Mouse (Mus musculus): Measurements from ENCODE around the gene Slc46a3. TPM values are rescaled to one million over a fixed set of nuclear protein-coding genes. Genes with fewer than 3 reads are reported as not detected.

Slc46a3 gene
- polyA plus RNA-seq, 1 experiment from 2014 or later: 4.0 TPM

- no peak overlapping the region for H3K27ac ChIP-seq (ENCODE audit: low read depth, low read length)
- H3K9me3 ChIP-seq (replicated peaks; ENCODE audit: control insufficient read depth, low read length): no peaks in the 10 kb centered on the region
- no peaks in the 10 kb centered on the region for H3K4me1 ChIP-seq (ENCODE audit: control insufficient read depth, insufficient read depth, low read length)
- no peak overlapping the region for H3K4me3 ChIP-seq (ENCODE audit: low read depth, low read length)
- H3K4me2 ChIP-seq (ENCODE audit: low read length): no peak overlapping the region
- WGBS: 60% methylated on average over 6 of the region's 6 CpGs
- no peak for ATAC-seq
- H3K27me3 ChIP-seq (replicated peaks; ENCODE audit: control insufficient read depth, insufficient read depth, low read length): no peaks in the 10 kb centered on the region
- no peak for DNase-seq (ENCODE audit: low spot score)
- H3K9ac ChIP-seq (ENCODE audit: low read length): no peak overlapping the region
- no peaks in the 10 kb centered on the region for H3K36me3 ChIP-seq (ENCODE audit: control insufficient read depth, insufficient read depth, low read length)
Observed at GRCm38 (mm10) chr5:147915038-147915566, 20.5 kb upstream of the Slc46a3 start.

- no peak overlapping the region for H3K4me2 ChIP-seq (ENCODE audit: low read length)
- no peak overlapping the region for H3K4me3 ChIP-seq (ENCODE audit: low read depth, low read length)
- H3K9ac ChIP-seq (ENCODE audit: low read length): no peak overlapping the region
- H3K27me3 ChIP-seq (replicated peaks; ENCODE audit: control insufficient read depth, insufficient read depth, low read length): no peaks in the 10 kb centered on the region
- 40% methylated on average over 14 of the region's 14 CpGs for WGBS
- no peaks in the 10 kb centered on the region for H3K9me3 ChIP-seq (replicated peaks; ENCODE audit: control insufficient read depth, low read length)
- H3K4me1 ChIP-seq (ENCODE audit: control insufficient read depth, insufficient read depth, low read length): no peaks in the 10 kb centered on the region
- no peak overlapping the region for H3K27ac ChIP-seq (ENCODE audit: low read depth, low read length)
- ATAC-seq (no peak), DNase-seq (ENCODE audit: low spot score) (no peak)
- H3K36me3 ChIP-seq (ENCODE audit: control insufficient read depth, insufficient read depth, low read length): no peaks in the 10 kb centered on the region
Observed at GRCm38 (mm10) chr5:147913241-147913842, 18.7 kb upstream of the Slc46a3 start.

- no peak overlapping the region for H3K9ac ChIP-seq (ENCODE audit: low read length)
Observed at GRCm38 (mm10) chr5:147911744-147912143, 17.1 kb upstream of the Slc46a3 start.

GRCm38 (mm10) chr5:147910807-147911509, 16.3 kb upstream of the Slc46a3 start:
- Histone ChIP-seq H3K9me3 (replicated peaks; ENCODE audit: control insufficient read depth, low read length) (no peaks in the 10 kb centered on the region), H3K9ac (ENCODE audit: low read length) (no peak overlapping the region), H3K4me1 (ENCODE audit: control insufficient read depth, insufficient read depth, low read length) (no peaks in the 10 kb centered on the region), H3K36me3 (ENCODE audit: control insufficient read depth, insufficient read depth, low read length) (no peaks in the 10 kb centered on the region), H3K4me2 (ENCODE audit: low read length) (no peak overlapping the region), H3K27me3 (replicated peaks; ENCODE audit: control insufficient read depth, insufficient read depth, low read length) (no peaks in the 10 kb centered on the region), H3K4me3 (ENCODE audit: low read depth, low read length) (no peak overlapping the region), H3K27ac (ENCODE audit: low read depth, low read length) (no peak overlapping the region)
- no peak for ATAC-seq
- WGBS: 91% methylated on average over 12 of the region's 12 CpGs
- DNase-seq (ENCODE audit: low spot score): no peak

More at GRCm38 (mm10) chr5:147911744-147912143, 17.1 kb upstream of the Slc46a3 start:
- Histone ChIP-seq H3K36me3 (ENCODE audit: control insufficient read depth, insufficient read depth, low read length) (no peaks in the 10 kb centered on the region), H3K27ac (ENCODE audit: low read depth, low read length) (no peak overlapping the region), H3K4me1 (ENCODE audit: control insufficient read depth, insufficient read depth, low read length) (no peaks in the 10 kb centered on the region), H3K27me3 (replicated peaks; ENCODE audit: control insufficient read depth, insufficient read depth, low read length) (no peaks in the 10 kb centered on the region), H3K4me3 (ENCODE audit: low read depth, low read length) (no peak overlapping the region), H3K9me3 (replicated peaks; ENCODE audit: control insufficient read depth, low read length) (no peaks in the 10 kb centered on the region), H3K4me2 (ENCODE audit: low read length) (no peak overlapping the region)
- DNase-seq (ENCODE audit: low spot score) (no peak), ATAC-seq (no peak)
- 86% methylated on average over 5 of the region's 5 CpGs for WGBS

GRCm38 (mm10) chr5:147907851-147908250, 13.2 kb upstream of the Slc46a3 start:
- H3K4me1 ChIP-seq (ENCODE audit: control insufficient read depth, insufficient read depth, low read length): no peaks in the 10 kb centered on the region
- no peak overlapping the region for H3K4me3 ChIP-seq (ENCODE audit: low read depth, low read length)
- H3K36me3 ChIP-seq (ENCODE audit: control insufficient read depth, insufficient read depth, low read length): no peaks in the 10 kb centered on the region
- 94% methylated on average over 8 of the region's 8 CpGs for WGBS
- no peak overlapping the region for H3K4me2 ChIP-seq (ENCODE audit: low read length)
- H3K9me3 ChIP-seq (replicated peaks; ENCODE audit: control insufficient read depth, low read length): no peaks in the 10 kb centered on the region
- no peak overlapping the region for H3K27ac ChIP-seq (ENCODE audit: low read depth, low read length)
- ATAC-seq: no peak
- H3K9ac ChIP-seq (ENCODE audit: low read length): no peak overlapping the region
- H3K27me3 ChIP-seq (replicated peaks; ENCODE audit: control insufficient read depth, insufficient read depth, low read length): no peaks in the 10 kb centered on the region
- DNase-seq (ENCODE audit: low spot score): no peak

GRCm38 (mm10) chr5:147907144-147907543, 12.5 kb upstream of the Slc46a3 start:
- 61% methylated on average over 9 of the region's 11 CpGs for WGBS
- Histone ChIP-seq H3K9ac (ENCODE audit: low read length) (no peak overlapping the region), H3K27ac (ENCODE audit: low read depth, low read length) (no peak overlapping the region), H3K4me3 (ENCODE audit: low read depth, low read length) (no peak overlapping the region), H3K36me3 (ENCODE audit: control insufficient read depth, insufficient read depth, low read length) (no peaks in the 10 kb centered on the region), H3K4me2 (ENCODE audit: low read length) (no peak overlapping the region), H3K9me3 (replicated peaks; ENCODE audit: control insufficient read depth, low read length) (no peaks in the 10 kb centered on the region), H3K4me1 (ENCODE audit: control insufficient read depth, insufficient read depth, low read length) (no peaks in the 10 kb centered on the region), H3K27me3 (replicated peaks; ENCODE audit: control insufficient read depth, insufficient read depth, low read length) (no peaks in the 10 kb centered on the region)
- DNase-seq (ENCODE audit: low spot score) (no peak), ATAC-seq (no peak)

GRCm38 (mm10) chr5:147903166-147903565, 8.6 kb upstream of the Slc46a3 start:
- Histone ChIP-seq H3K9ac (ENCODE audit: low read length) (no peak overlapping the region), H3K36me3 (ENCODE audit: control insufficient read depth, insufficient read depth, low read length) (no peaks in the 10 kb centered on the region), H3K4me1 (ENCODE audit: control insufficient read depth, insufficient read depth, low read length) (no peaks in the 10 kb centered on the region), H3K27ac (ENCODE audit: low read depth, low read length) (no peak overlapping the region), H3K4me3 (ENCODE audit: low read depth, low read length) (no peak overlapping the region), H3K27me3 (replicated peaks; ENCODE audit: control insufficient read depth, insufficient read depth, low read length) (no peaks in the 10 kb centered on the region), H3K9me3 (replicated peaks; ENCODE audit: control insufficient read depth, low read length) (no peaks in the 10 kb centered on the region), H3K4me2 (ENCODE audit: low read length) (no peak overlapping the region)
- DNase-seq (ENCODE audit: low spot score) (no peak), ATAC-seq (no peak)
- WGBS: 89% methylated on average over 9 of the region's 9 CpGs

- Histone ChIP-seq H3K9me3 (replicated peaks; ENCODE audit: control insufficient read depth, low read length) (no peaks in the 10 kb centered on the region), H3K4me1 (ENCODE audit: control insufficient read depth, insufficient read depth, low read length) (no peaks in the 10 kb centered on the region), H3K4me3 (ENCODE audit: low read depth, low read length) (no peak overlapping the region), H3K36me3 (ENCODE audit: control insufficient read depth, insufficient read depth, low read length) (no peaks in the 10 kb centered on the region), H3K4me2 (ENCODE audit: low read length) (no peak overlapping the region), H3K27me3 (replicated peaks; ENCODE audit: control insufficient read depth, insufficient read depth, low read length) (no peaks in the 10 kb centered on the region), H3K9ac (ENCODE audit: low read length) (no peak overlapping the region), H3K27ac (ENCODE audit: low read depth, low read length) (no peak overlapping the region)
- ATAC-seq: no peak
- no peak for DNase-seq (ENCODE audit: low spot score)
- 87% methylated on average over 15 of the region's 15 CpGs for WGBS
Observed at GRCm38 (mm10) chr5:147902008-147902757, 7.6 kb upstream of the Slc46a3 start.
